18 mouse cellular contexts compared by ENCODE assay signal in the genomic region with DNA sequence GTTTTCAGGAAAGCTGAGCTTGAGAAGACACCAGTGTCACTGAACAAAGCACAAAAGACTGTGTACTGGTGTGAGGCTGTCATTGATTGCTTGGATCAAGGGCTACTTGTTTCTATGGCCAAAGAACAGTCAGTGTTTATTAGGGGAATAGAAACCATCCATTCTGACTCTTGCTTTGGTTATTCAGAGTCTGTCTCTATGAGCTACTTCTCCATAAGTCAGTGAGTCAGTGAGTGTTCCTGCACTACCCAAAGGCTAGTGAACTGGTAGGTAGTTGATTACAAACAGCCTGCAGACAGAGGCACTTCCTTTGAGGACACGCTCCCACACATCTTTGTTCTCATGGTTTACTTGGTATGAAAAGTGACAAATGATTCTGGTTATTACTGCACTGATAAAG.
DNase-seq lines count a peak whose midpoint lies in the region; ATAC-seq and TF ChIP-seq lines count a peak whose summit lies in the region.
"Had no signal": no experiment of that assay in that cellular context is flagged by ENCODE, and none has a peak within 500 bp of the region (broad histone marks: within the 10 kb centered on the region; RNA-seq: fewer than 3 reads in every experiment).

No protein-coding gene starts in this region.

- H3K4me1 ChIP-seq in midbrain, postnatal 0 days (ENCODE audit: insufficient read depth, low read length) = no peaks in the 10 kb centered on the region
- no peaks in the 10 kb centered on the region for H3K4me1 ChIP-seq in midbrain, embryonic 10.5 days
- H3K4me1 ChIP-seq: heart, embryonic 12.5 days; intestine, embryonic 15.5 days had no signal

- H3K9ac ChIP-seq in midbrain, postnatal 0 days (replicated peaks; ENCODE audit: low read length, poor library complexity, severe bottlenecking) = no peak overlapping the region
- H3K9ac ChIP-seq: embryonic facial prominence, embryonic 13.5 days; heart, embryonic 12.5 days; intestine, embryonic 15.5 days had no signal

- H3K27me3 ChIP-seq in midbrain, postnatal 0 days (ENCODE audit: insufficient read depth, low read length) = no peaks in the 10 kb centered on the region
- H3K27me3 ChIP-seq in midbrain, embryonic 10.5 days (ENCODE audit: low read depth, poor library complexity, severe bottlenecking) = no peaks in the 10 kb centered on the region
- H3K27me3 ChIP-seq: embryonic facial prominence, embryonic 13.5 days; heart, embryonic 12.5 days; intestine, embryonic 15.5 days had no signal

- TF ChIP-seq CTCF in midbrain, postnatal 0 days (IDR thresholded peaks at IDR 0.05) = no peak

- WGBS in midbrain, postnatal 0 days = 88% methylated on average over 1 of the region's 1 CpGs
- 87% methylated on average over 1 of the region's 1 CpGs for WGBS in midbrain, embryonic 10.5 days

- H3K9me3 ChIP-seq in midbrain, postnatal 0 days (ENCODE audit: low read length) = no peaks in the 10 kb centered on the region
- H3K9me3 ChIP-seq in midbrain, embryonic 10.5 days (replicated peaks) = no peaks in the 10 kb centered on the region
- H3K9me3 ChIP-seq: embryonic facial prominence, embryonic 13.5 days; heart, embryonic 12.5 days; intestine, embryonic 15.5 days had no signal

- no peak overlapping the region for H3K4me3 ChIP-seq in midbrain, postnatal 0 days (ENCODE audit: low read depth, low read length)
- H3K4me3 ChIP-seq in midbrain, embryonic 10.5 days = no peak overlapping the region
- H3K4me3 ChIP-seq: embryonic facial prominence, embryonic 13.5 days; heart, embryonic 12.5 days; intestine, embryonic 15.5 days had no signal

- ATAC-seq in frontal cortex, adult (ENCODE audit: low TSS enrichment) = peak; percentile 47; the same call in 1 of the 2 replicates
- ATAC-seq in midbrain, postnatal 0 days (ENCODE audit: low FRiP score) = no peak
- peak; percentile 60 for ATAC-seq in megakaryocyte progenitor cell, adult 5-6 weeks (replicated peaks; ENCODE audit: poor library complexity)
- no peak for ATAC-seq in cerebellum, adult (ENCODE audit: insufficient number of reproducible peaks, low FRiP score, low TSS enrichment)
- ATAC-seq in erythroid progenitor cell, adult 5-6 weeks (replicated peaks; ENCODE audit: low FRiP score, poor library complexity, severe bottlenecking) = no peak
- ATAC-seq: forebrain, embryonic 14.5 days; intestine, embryonic 15.5 days had no signal

- no peak overlapping the region for H3K27ac ChIP-seq in midbrain, postnatal 0 days (ENCODE audit: low read depth, low read length)
- H3K27ac ChIP-seq in midbrain, embryonic 10.5 days (replicated peaks) = no peak overlapping the region
- H3K27ac ChIP-seq: embryonic facial prominence, embryonic 13.5 days; intestine, embryonic 15.5 days had no signal

- DNase-seq in frontal cortex, postnatal 25 days (ENCODE audit: low spot score in 2 of 2) = no peak
- peak; percentile 35 for DNase-seq in midbrain, postnatal 0 days (ENCODE audit: low spot score)
- no peak for DNase-seq in midbrain, embryonic 10.5 days (ENCODE audit: low spot score)
- peak; percentile 42 for DNase-seq in brain, adult 2 months (ENCODE audit: low read depth, low spot score)
- DNase-seq: adrenal gland, adult 2 months; adrenal gland, postnatal 25 days; cerebellum, adult 18-20 months; cerebellum, adult 9-11 months; cerebellum, postnatal 36 days; gastrocnemius, postnatal 14 days had no signal

- H3K4me2 ChIP-seq in midbrain, postnatal 0 days (ENCODE audit: low read depth, low read length, poor library complexity, severe bottlenecking) = no peak overlapping the region
- H3K4me2 ChIP-seq: embryonic facial prominence, embryonic 13.5 days; heart, embryonic 12.5 days; intestine, embryonic 15.5 days had no signal

- H3K36me3 ChIP-seq in midbrain, postnatal 0 days (ENCODE audit: insufficient read depth, low read length) = no peaks in the 10 kb centered on the region
- no peaks in the 10 kb centered on the region for H3K36me3 ChIP-seq in midbrain, embryonic 10.5 days
- H3K36me3 ChIP-seq: embryonic facial prominence, embryonic 13.5 days; heart, embryonic 12.5 days; intestine, embryonic 15.5 days had no signal

Comparison
In these comparisons a context has a peak if more than half of its experiments do, and no peak if none do; other contexts are left out.
1. DNase-seq: peak in midbrain, postnatal 0 days (single experiment) and brain, adult 2 months (single experiment); none in frontal cortex, postnatal 25 days (0 of 2) and midbrain, embryonic 10.5 days (single experiment).
2. ATAC-seq: peak in frontal cortex, adult (single experiment) and megakaryocyte progenitor cell, adult 5-6 weeks (single experiment); none in midbrain, postnatal 0 days (single experiment), cerebellum, adult (single experiment) and erythroid progenitor cell, adult 5-6 weeks (single experiment).